Mouse (Mus musculus): ENCODE data around the gene E2f2.

Gene E2f2

DNA sequence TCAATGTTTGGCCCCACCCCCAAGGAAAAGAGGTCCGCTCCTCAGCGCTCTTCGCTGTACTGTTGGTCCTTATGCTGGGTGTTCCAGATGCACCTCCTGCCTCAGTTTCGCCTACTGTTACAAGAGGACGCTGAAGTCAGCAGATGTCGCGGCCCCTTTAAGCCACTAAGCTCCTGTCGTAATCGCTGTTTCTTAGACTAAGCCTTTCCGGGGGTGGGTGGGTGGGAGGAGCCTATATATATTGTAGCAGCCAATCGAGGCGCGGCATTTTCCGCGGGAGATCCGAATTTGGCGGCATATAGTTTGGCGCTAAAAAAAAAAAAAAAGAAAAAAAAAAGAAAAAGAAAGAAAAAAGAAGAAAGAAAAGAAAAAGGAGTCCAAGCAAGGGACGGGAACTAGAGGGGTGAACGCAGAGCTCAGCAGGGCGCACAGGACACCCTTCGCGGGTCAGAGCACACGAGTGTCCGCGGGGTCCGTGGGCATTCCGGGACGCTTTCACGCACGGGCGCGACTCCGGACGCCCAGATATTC lies at the start of gene E2f2:
E2f2 (plus strand) TSS at position 384 of the 531 bp plus-strand sequence.
- DNase-seq: peak; percentile 43 to 70

DNA sequence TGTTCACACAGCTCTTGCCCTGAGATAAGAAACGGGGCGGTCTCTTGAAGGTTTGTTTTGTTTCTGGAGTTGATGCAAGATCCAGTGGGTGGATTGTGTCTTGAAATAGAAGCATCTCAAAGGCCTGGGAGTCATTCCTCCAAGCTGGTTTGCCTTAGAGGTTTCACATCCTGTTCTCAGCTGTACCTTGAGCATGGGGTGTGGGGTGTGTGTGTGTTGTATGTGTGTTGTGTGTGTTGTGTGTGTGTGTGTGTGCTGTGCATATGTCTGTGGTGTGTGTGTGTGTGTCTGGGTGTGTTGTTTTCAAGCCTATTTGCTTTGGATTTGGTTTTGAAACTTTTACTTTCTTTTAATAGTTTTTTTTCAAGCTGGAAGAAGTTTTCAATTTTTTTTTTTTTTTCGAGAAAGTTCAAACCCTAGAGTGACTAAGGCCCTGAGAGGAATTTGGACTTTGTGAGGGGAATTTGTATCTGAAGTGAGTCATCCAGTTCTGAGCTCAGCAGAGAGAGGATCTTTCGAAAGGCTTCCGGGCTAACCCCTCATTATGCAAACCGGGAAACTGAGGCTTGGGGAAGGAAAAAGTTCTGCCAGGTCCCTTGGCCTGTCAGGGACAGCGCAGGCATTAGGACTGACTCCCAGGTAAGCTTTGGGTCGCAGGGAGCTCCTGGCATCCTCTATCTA lies 48.9 kb upstream of the E2f2 start:
- peak in 1 of 2 experiments; percentile 41 for DNase-seq

GRCm38 (mm10) chr4:136123792-136124161 lies 48.4 kb upstream of the E2f2 start:
- no peak for DNase-seq

DNA sequence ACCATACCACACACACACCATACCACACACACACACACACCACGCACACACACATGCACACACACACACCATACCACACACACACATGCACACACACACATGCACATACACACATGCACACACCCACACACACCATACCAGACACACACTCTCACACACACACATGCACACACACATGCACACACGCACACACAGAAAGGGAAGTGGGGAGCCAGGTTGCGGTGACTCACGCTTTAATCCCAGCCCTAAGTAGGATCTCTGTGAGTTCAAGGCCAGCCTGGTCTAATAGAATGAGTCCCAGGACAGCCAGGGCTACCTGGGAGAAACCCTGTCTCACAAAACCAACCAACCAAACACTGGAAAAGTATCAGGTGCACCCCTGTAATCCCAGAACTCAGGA lies 47.6 kb upstream of the E2f2 start:
- DNase-seq: no peak

GRCm38 (mm10) chr4:136125458-136125857 lies 46.7 kb upstream of the E2f2 start:
- DNase-seq: no peak

DNA sequence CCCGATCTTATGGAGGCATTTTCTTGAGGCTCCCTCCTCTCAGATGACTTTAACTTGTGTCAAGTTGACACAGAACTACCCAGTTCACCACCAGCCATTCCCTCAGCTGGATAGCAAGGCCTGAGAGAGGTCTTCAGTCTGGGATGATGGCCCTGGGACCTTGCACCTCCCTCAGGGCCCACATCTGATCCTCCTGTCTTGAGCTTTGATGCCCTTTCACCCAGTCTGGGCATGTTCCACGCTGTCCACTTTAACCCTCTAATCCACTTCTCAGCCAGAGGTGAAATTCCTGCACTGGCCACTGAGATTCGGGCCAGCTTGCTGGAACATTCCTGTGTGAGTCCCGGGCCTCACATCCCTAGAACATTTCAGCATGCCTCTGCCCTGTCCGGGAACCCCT lies 46.2 kb upstream of the E2f2 start:
- peak in 1 of 2 experiments; percentile 52 for DNase-seq

DNA sequence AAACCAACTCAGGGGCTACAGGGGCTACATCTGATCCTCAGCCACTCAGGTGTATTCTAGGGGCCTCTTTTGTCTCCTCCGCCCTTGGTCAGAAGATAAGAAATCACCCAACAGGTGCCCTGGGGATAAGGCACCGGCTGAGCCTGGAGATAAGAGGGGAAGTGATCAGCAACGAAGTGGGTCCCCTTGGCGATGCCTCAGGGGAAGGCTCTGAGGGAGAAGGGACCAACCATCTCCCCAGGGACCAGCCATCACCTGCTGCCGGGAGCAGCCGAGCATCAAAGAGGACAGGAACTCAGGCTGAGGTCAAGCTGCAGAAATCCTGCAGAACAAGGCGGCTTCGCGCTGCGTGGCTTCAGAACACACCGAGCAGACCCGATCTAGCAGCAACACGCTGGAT lies 44.5 kb upstream of the E2f2 start:
- DNase-seq: no peak

GRCm38 (mm10) chr4:136129842-136130241 lies 42.4 kb upstream of the E2f2 start:
- no peak for DNase-seq

DNA sequence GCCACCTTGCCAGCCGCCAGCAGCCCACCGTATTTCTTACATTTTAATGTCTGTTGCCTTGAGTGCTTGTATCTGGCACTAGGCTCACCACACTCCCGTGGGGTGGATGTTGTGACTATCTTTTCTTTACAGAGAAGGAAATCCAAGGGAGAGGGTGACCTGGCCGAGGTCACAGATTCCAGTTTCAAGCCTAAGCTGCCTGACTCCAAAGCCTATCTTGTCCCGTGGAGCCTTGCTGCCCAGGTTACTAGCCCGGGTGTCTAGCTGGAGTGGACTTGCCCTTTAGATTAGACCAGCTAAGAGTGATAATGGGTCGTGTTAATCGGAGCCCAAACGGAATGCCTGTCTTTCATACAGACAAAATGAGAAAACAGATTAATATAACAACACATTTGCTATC lies 38.4 kb upstream of the E2f2 start:
- no peak for DNase-seq

- DNase-seq: peak in 1 of 2 experiments; percentile 12
Measured at GRCm38 (mm10) chr4:136134418-136134977, 37.7 kb upstream of the E2f2 start.

DNA sequence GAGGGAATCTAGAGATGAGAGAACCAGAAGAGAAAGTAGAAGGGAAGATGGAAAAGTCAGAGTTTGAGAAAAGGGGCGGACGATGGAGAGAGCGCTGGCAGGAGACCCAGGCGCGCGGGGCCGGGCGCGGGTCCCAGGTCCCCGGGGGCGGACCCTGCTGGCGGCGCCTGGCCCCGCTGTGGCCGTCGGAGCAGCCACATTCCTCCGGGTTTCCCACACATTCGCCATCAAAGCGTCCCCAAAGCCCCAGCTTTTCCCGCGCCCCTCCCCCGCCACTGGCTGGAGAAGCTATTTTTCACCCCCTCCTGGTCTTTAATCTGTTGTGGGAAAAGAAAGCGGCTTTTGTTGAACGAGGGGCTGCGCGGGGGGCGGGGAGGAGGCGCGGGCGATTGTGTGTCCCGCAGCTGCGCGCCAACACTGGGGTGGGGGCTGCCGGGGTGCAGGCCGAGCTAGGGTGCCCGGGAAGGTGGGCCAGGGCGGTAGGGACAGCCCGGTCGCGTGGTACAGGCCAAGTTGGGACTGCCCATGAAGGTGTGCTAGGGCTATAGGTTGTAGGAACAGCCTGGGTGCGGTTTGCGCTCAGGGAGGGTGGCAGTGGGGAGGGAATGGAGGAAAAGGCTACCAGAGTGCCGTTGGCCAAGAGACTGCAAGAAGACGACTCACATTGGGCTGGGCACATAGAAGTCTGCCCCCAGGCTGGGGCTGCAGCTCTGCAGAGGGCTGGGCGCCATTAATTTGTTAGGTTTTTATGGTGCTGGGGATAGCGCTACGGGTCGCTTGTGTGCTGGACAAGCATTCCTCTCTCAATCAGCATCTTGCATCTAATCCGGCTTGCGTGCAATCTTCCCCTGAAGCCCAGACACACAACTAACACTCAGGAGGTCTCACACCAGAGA lies 37.0 kb upstream of the E2f2 start:
- peak in 1 of 2 experiments; percentile 21 for DNase-seq

DNA sequence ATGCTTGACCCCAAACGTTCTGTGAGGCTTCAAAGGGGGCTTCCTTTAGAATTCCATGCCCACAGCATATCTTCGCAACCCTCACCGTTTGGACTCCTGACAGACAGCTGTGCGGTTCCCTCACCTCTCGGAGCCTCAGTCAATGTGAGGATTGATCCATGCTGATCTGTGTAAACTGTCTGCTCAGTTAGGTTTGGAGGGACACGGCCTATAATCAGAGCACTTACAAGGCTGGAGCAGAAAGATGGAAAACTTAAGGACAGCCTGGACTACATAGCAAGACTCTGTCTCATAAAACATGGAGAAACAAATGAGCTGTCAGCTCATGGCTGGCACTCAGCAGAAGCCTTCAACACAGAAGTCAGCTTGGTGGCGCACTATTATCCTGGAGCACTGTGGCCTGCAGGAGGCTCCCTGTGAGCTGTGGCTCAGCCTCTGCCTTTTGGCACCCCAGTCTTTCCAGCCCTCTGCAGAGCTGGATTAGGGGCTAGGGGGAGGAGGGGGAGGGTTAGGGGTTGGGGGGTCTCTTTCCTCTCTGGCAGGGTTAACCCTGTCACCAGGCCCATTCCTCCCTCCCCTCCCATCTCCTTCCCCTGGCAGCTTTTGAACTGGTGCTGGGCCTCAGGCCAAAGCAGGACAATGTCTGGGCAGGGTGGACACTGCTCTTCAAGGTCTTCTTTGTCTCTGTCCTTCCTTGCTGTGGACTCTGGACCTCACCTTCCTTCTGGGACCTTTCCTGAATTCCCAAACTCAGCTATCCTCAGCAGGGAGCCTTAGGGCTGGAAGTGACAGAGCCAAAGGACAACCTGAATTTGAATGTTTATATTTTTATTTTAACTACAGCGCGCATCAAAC lies 36.1 kb upstream of the E2f2 start:
- DNase-seq: peak in 1 of 2 experiments; percentile 44

DNA sequence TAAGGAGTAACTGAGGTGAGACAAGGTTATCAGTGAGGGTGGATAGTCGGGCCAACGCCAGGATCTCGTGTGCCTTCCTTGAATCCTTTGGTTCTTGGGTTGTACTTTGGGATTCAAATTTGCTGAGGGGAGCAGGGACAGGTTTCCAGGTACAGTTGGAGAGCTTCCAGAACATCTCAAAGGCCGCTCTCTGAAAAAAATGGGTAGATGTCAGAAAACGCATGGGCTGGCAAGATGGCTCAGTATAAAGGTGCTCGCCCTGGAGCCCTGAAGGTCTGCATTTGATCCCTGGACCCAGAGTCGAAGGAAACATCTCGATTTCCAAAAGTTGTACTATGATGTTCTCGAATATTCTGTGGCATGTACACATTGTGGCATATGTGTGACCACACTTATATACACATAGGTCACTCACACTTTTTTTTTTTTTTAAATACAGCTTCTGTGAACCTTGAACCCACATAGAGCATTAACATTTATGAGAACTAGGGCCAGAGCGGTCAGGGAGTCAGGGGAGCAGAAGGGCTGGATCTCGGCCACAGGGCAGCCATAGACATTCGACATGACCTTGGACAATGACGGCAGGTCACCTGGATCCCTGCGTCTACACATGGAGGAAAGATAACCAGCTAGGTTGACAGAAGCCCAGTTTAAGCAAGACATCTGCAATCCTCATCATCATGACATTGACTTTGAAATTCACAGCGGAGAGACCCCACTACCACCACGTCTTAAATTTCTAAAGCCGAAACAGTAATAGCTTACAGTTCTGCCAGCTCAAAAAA lies 32.7 kb upstream of the E2f2 start:
- peak in 1 of 2 experiments; percentile 51 for DNase-seq

DNA sequence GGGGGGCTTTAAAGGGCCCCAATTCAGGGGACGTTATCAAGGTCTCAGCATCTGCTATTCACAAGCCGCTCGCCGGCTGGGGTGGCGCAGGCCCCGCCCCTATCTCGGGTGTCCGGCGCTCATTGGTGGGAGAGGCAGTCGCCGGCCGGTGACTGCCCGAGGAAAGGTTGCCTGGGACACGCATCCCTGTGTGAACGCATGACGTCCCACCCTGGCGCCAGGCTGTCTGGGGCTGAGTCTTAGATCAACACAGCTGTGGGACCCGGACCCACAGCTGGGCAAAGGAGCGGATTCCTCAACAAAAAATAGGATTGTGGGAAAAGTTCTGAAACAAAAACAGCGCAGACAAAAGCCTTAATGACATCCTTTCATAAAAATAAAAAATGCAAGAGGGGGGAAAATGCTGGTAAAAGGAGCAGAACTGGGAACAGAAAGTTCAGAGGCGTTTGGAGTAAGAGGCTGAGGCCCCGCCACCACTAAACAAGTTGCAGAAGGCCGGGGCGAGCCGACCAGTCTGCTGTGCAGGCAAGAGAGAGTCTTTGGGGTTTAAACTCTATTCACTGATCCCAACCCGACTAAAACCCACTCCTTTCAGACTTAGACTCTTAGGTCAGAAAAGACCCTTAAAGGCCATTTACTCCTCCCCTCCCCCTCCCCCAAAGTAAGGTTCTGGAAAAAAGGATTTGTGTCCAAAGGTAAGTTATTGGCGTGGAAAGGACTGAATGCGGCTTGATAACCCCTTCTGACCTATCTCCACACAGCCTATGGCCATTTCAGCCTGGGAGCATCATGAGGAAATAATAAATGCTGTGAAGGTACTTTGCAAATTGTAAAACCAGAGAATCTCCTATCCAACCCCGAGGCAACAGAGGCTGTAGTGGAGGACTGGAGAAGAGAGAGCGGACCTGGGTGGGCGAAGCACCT lies 31.6 kb upstream of the E2f2 start:
- DNase-seq: peak; percentile 94 to 97

GRCm38 (mm10) chr4:136142267-136143192 lies 29.7 kb upstream of the E2f2 start:
- DNase-seq: peak in 1 of 2 experiments; percentile 11

GRCm38 (mm10) chr4:136143193-136143976 lies 28.8 kb upstream of the E2f2 start, which contains the start of gene Id3:
Gene Id3 (plus strand): TSS chr4:136143497.
- peak; percentile 97 for DNase-seq

DNA sequence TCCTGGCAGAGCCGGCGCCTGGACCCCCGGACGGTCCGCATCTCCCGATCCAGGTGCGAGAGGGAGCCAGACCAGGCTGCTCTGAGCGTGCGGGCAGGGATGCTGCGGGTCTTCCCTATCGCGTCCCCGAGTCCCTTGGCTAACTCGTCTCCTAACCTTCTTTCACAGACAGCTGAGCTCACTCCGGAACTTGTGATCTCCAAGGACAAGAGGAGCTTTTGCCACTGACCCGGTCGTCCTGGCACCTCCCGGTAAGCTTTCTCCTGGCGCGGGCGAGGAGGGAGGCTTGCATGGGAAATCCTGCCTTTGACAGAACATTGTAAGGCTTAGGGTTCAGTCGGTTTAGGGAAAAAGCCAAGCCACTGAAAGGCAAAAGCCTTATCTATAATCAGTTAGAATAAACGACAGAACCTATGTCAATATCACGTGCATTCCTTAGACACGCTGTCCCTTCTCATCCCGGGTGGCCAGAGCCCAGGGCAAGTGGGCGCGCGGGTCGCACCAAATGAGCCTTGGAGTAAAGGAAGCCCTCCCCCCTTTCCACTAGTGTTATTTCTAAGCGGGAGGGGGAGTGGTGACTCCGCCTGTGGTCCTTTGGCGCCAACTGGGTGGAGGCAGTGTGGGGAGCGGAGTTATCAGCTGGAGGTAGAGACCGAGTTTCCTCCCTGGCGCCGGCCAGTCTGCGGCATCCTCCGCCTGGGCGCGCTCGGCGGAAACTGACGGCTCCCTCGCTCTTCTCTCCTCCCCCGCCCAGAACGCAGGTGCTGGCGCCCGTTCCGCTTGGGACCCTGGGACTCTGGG lies 27.9 kb upstream of the E2f2 start:
- peak; percentile 80 to 81 for DNase-seq

- peak in 1 of 2 experiments; percentile 33 for DNase-seq
Measured at GRCm38 (mm10) chr4:136144927-136145292, 27.3 kb upstream of the E2f2 start.
